Mouse (Mus musculus) intestine, embryonic 16.5 days (tissue): ENCODE data around the gene Noxa1. TPM values are rescaled to one million over a fixed set of nuclear protein-coding genes. Genes with fewer than 3 reads are reported as not detected.

Experiments
- ATAC-seq: fragments of 200-750 bp; cut with Nextera tagmentation; 2 replicates; pipeline ENCODE4 v1.8.0; 2017; ENCODE audit warnings: moderate TSS enrichment, moderate library complexity
- H3K27ac ChIP-seq: fragments of 300-500 bp; sonication (generic); 2 replicates; pipeline ENCODE4 v1.5.1; 2014; ENCODE audit warnings: mild to moderate bottlenecking, low read length
- H3K27me3 ChIP-seq: fragments of 300-500 bp; sonication (generic); replicated peaks from 2 replicates; pipeline ENCODE4 v1.6.1; 2014; ENCODE audit warnings: low read length, control low read depth, mixed read lengths; ENCODE audit not compliant: control insufficient read depth, insufficient read depth
- H3K36me3 ChIP-seq: fragments of 300-500 bp; sonication (generic); 2 replicates; pipeline ENCODE4 v1.6.1; 2014; ENCODE audit warnings: low read length, control low read depth; ENCODE audit not compliant: control insufficient read depth, insufficient read depth
- H3K4me1 ChIP-seq: fragments of 300-500 bp; sonication (generic); 2 replicates; pipeline ENCODE4 v1.6.1; 2014; ENCODE audit warnings: low read length, control low read depth, mixed read lengths; ENCODE audit not compliant: control insufficient read depth, insufficient read depth
- H3K4me2 ChIP-seq: fragments of 300-500 bp; sonication (generic); 2 replicates; pipeline ENCODE4 v1.6.1; 2014; ENCODE audit warnings: low read depth, low read length, control low read depth
- H3K4me3 ChIP-seq: fragments of 300-500 bp; sonication (generic); 2 replicates; pipeline ENCODE4 v1.5.1; 2014; ENCODE audit warnings: mild to moderate bottlenecking, low read length
- H3K9ac ChIP-seq: fragments of 300-500 bp; sonication (generic); 2 replicates; pipeline ENCODE4 v1.6.1; 2014; ENCODE audit warnings: low read depth, low read length
- H3K9me3 ChIP-seq: fragments of 300-500 bp; sonication (generic); 2 replicates; pipeline ENCODE4 v1.6.1; 2016; ENCODE audit warnings: low read length, control low read depth; ENCODE audit not compliant: control insufficient read depth
- WGBS: fragments of 180-500 bp; shearing (Covaris S2); extraction: QIAGEN DNeasy Blood & Tissue Kit; methylation state at CpG from one replicate; pipeline ENCODE4 v1.1.7; 2014; 5-methylcytosine and 5-hydroxymethylcytosine counted together
- polyA plus RNA-seq: library from polyadenylated mRNA; unstranded; fragments of >200 nt; fragmentation: Nextera tagmentation; extraction: Ambion mirVana; gene quantifications from 2 replicates; pipeline ENCODE4 v1.2.1, GENCODE M21; 2015

The Noxa1 gene
- polyA plus RNA-seq, 1 experiment from 2014 or later, result 6.5 TPM

- no peaks in the 10 kb centered on the region for H3K27me3 ChIP-seq
- no peaks in the 10 kb centered on the region for H3K9me3 ChIP-seq
- ATAC-seq, result no peak
- peaks cover 18% of the 10 kb centered on the region for H3K4me1 ChIP-seq
- no peak overlapping the region for H3K4me2 ChIP-seq
- H3K9ac ChIP-seq, result 0 out of 2 replicates have a peak overlapping the region, but pooled peaks have one; percentile 15
- no peaks in the 10 kb centered on the region for H3K36me3 ChIP-seq
- H3K4me3 ChIP-seq, result no peak overlapping the region
- H3K27ac ChIP-seq, result no peak overlapping the region
- 49% methylated on average over 3 of the region's 3 CpGs for WGBS
Observed at GRCm38 (mm10) chr2:25124411-25124810, 29.5 kb upstream of the Noxa1 start.

GRCm38 (mm10) chr2:25123527-25123926 is 28.6 kb upstream of the Noxa1 start:
- WGBS, result 58% methylated on average over 5 of the region's 5 CpGs
- no peak overlapping the region for H3K27ac ChIP-seq
- H3K9ac ChIP-seq, result no peak overlapping the region
- no peaks in the 10 kb centered on the region for H3K27me3 ChIP-seq
- no peak for ATAC-seq
- H3K4me3 ChIP-seq, result no peak overlapping the region
- H3K4me2 ChIP-seq, result no peak overlapping the region
- H3K9me3 ChIP-seq, result no peaks in the 10 kb centered on the region
- no peaks in the 10 kb centered on the region for H3K36me3 ChIP-seq
- peaks cover 18% of the 10 kb centered on the region for H3K4me1 ChIP-seq

- Histone ChIP-seq H3K9me3 (no peaks in the 10 kb centered on the region), H3K36me3 (no peaks in the 10 kb centered on the region), H3K4me3 (no peak overlapping the region), H3K9ac (no peak overlapping the region), H3K27ac (no peak overlapping the region), H3K27me3 (no peaks in the 10 kb centered on the region), H3K4me1 (peaks cover 15% of the 10 kb centered on the region), H3K4me2 (no peak overlapping the region)
- WGBS, result 62% methylated on average over 2 of the region's 2 CpGs
- no peak for ATAC-seq
Observed at GRCm38 (mm10) chr2:25122666-25123065, 27.7 kb upstream of the Noxa1 start.

GRCm38 (mm10) chr2:25120963-25121362 is 26.0 kb upstream of the Noxa1 start:
- H3K4me1 ChIP-seq, result peaks cover 7% of the 10 kb centered on the region; the same call in 1 of the 2 replicates

GRCm38 (mm10) chr2:25115442-25115841 is 20.5 kb upstream of the Noxa1 start:
- Histone ChIP-seq H3K9ac (no peak overlapping the region), H3K36me3 (no peaks in the 10 kb centered on the region), H3K4me1 (peaks cover 5% of the 10 kb centered on the region; the same call in 1 of the 2 replicates), H3K27ac (no peak overlapping the region), H3K4me2 (no peak overlapping the region), H3K9me3 (no peaks in the 10 kb centered on the region), H3K27me3 (no peaks in the 10 kb centered on the region), H3K4me3 (no peak overlapping the region)
- ATAC-seq, result no peak
- WGBS, result 63% methylated on average over 2 of the region's 2 CpGs

More at GRCm38 (mm10) chr2:25120963-25121362, 26.0 kb upstream of the Noxa1 start:
- Histone ChIP-seq H3K27ac (no peak overlapping the region), H3K4me2 (no peak overlapping the region), H3K9me3 (no peaks in the 10 kb centered on the region), H3K36me3 (no peaks in the 10 kb centered on the region), H3K4me3 (no peak overlapping the region), H3K27me3 (no peaks in the 10 kb centered on the region), H3K9ac (no peak overlapping the region)
- 78% methylated on average over 7 of the region's 7 CpGs for WGBS
- no peak for ATAC-seq

GRCm38 (mm10) chr2:25114308-25114707 is 19.4 kb upstream of the Noxa1 start:
- no peak for ATAC-seq
- WGBS, result 72% methylated on average over 2 of the region's 2 CpGs
- H3K9ac ChIP-seq, result no peak overlapping the region

GRCm38 (mm10) chr2:25111184-25111791 is 16.3 kb upstream of the Noxa1 start:
- Histone ChIP-seq H3K9ac (no peak overlapping the region), H3K4me1 (peaks cover 5% of the 10 kb centered on the region; the same call in 1 of the 2 replicates), H3K4me3 (no peak overlapping the region), H3K27ac (peak overlapping the region; percentile 42), H3K36me3 (no peaks in the 10 kb centered on the region), H3K27me3 (no peaks in the 10 kb centered on the region), H3K9me3 (no peaks in the 10 kb centered on the region), H3K4me2 (no peak overlapping the region)
- ATAC-seq, result peak; percentile 47
- WGBS, result 61% methylated on average over 9 of the region's 9 CpGs

More at GRCm38 (mm10) chr2:25114308-25114707, 19.4 kb upstream of the Noxa1 start:
- peaks cover 5% of the 10 kb centered on the region; the same call in 1 of the 2 replicates for H3K4me1 ChIP-seq
- no peak overlapping the region for H3K27ac ChIP-seq
- no peaks in the 10 kb centered on the region for H3K27me3 ChIP-seq
- no peaks in the 10 kb centered on the region for H3K36me3 ChIP-seq
- no peak overlapping the region for H3K4me2 ChIP-seq
- no peaks in the 10 kb centered on the region for H3K9me3 ChIP-seq
- no peak overlapping the region for H3K4me3 ChIP-seq

- Histone ChIP-seq H3K4me1 (peaks cover 5% of the 10 kb centered on the region; the same call in 1 of the 2 replicates), H3K27me3 (no peaks in the 10 kb centered on the region), H3K27ac (peak overlapping the region; percentile 42; the same call in 1 of the 2 replicates), H3K9ac (no peak overlapping the region), H3K4me2 (no peak overlapping the region), H3K36me3 (no peaks in the 10 kb centered on the region), H3K9me3 (no peaks in the 10 kb centered on the region), H3K4me3 (no peak overlapping the region)
- ATAC-seq, result peak; percentile 49
Observed at GRCm38 (mm10) chr2:25110505-25111183, 15.7 kb upstream of the Noxa1 start.

GRCm38 (mm10) chr2:25109487-25109886 is 14.5 kb upstream of the Noxa1 start:
- no peaks in the 10 kb centered on the region for H3K36me3 ChIP-seq
- H3K4me2 ChIP-seq, result no peak overlapping the region
- H3K9ac ChIP-seq, result no peak overlapping the region
- no peak for ATAC-seq
- no peaks in the 10 kb centered on the region for H3K9me3 ChIP-seq
- H3K4me3 ChIP-seq, result no peak overlapping the region
- H3K27me3 ChIP-seq, result no peaks in the 10 kb centered on the region
- H3K27ac ChIP-seq, result no peak overlapping the region
- peaks cover 5% of the 10 kb centered on the region; the same call in 1 of the 2 replicates for H3K4me1 ChIP-seq
